Mouse (Mus musculus) forebrain, embryonic 10.5 days (tissue): ENCODE measurements around the gene Sorcs3. TPM values are rescaled to one million over a fixed set of nuclear protein-coding genes. Genes with fewer than 3 reads are reported as not detected.
A peak's percentile ranks its signal among the peaks of the same experiment; 100 is the strongest.

ENCODE experiments used
- DNase-seq: peaks from one replicate; pipeline ENCODE4 v3.0.0-alpha.2; 2017; ENCODE audit warnings: low spot score; ENCODE audit errors: extremely low spot score
- H3K27ac ChIP-seq: fragments of 300-500 bp; sonication (generic); 2 replicates; pipeline ENCODE4 v1.5.1; 2016; ENCODE audit warnings: mild to moderate bottlenecking
- H3K27me3 ChIP-seq: fragments of 300-500 bp; sonication (generic); 2 replicates; pipeline ENCODE4 v1.6.1; 2016; ENCODE audit warnings: mild to moderate bottlenecking; ENCODE audit not compliant: poor library complexity, severe bottlenecking
- H3K36me3 ChIP-seq: fragments of 300-500 bp; sonication (generic); replicated peaks from 2 replicates; pipeline ENCODE4 v1.6.1; 2016; ENCODE audit warnings: mild to moderate bottlenecking, moderate library complexity
- H3K4me1 ChIP-seq: fragments of 300-500 bp; sonication (generic); 2 replicates; pipeline ENCODE4 v1.6.1; 2016
- H3K4me3 ChIP-seq: fragments of 300-500 bp; sonication (generic); 2 replicates; pipeline ENCODE4 v1.5.1; 2016; ENCODE audit warnings: mild to moderate bottlenecking, moderate library complexity
- H3K9me3 ChIP-seq: fragments of 300-500 bp; sonication (generic); 2 replicates; pipeline ENCODE4 v1.6.1; 2016; ENCODE audit warnings: mild to moderate bottlenecking, moderate library complexity
- WGBS: fragments of 180-500 bp; shearing (Covaris S2); methylation state at CpG from one replicate; pipeline ENCODE4 v1.1.7; 2016; 5-methylcytosine and 5-hydroxymethylcytosine counted together
- polyA plus RNA-seq: library from polyadenylated mRNA; unstranded; fragments of >200 nt; fragmentation: Nextera tagmentation; extraction: Ambion mirVana; gene quantifications from 2 replicates; pipeline ENCODE4 v1.2.1, GENCODE M21; 2016

Sorcs3 gene
- polyA plus RNA-seq = 0.32 and 0.71 TPM in 2 replicates

DNA sequence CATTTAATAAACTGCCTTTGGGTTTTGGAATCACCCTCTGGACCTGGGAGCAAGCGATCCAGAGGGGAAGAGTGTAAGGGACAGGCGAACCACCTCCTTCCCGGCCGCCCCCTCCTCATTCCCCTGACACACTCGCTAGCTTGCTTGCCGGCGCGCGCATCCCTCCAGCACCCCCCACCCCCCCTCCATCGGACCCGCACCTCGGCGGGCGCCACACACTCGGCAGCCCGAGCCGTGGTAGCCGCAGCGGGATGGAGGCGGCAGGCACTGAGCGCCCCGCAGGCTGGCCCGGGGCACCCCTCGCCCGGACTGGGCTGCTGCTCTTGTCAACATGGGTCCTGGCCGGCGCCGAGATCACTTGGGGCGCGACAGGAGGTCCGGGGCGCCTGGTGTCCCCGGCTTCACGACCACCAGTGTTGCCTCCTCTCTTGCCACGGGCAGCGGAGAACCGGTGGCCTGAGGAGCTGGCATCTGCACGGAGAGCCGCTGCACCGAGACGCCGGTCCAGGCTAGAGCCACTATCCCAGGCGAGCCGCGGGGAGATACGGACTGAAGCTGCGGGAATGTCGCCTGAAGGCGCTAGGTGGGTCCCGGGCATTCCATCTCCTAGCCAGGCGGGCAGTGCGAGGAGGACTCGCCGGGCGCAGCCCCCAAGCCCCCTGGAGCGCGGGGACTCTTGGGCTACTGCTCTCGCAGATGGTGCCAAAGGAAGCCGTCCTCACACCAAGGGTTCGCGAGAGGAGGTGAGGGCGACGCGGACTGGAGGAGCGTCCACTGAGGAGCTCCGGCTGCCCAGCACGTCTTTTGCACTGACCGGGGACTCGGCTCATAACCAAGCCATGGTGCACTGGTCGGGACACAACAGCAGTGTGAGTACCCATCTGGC, at the start of gene Sorcs3:
Gene Sorcs3 (plus strand): TSS at position 97 of the 886 bp plus-strand sequence.
- Histone ChIP-seq H3K4me3 (peak within 1 kb of the TSS; percentile 73), H3K4me1 (peaks cover 59% of the 10 kb centered on the region), H3K36me3 (no peaks in the 10 kb centered on the region), H3K27ac (peak within 1 kb of the TSS; percentile 74), H3K27me3 (peaks cover 84% of the 10 kb centered on the region), H3K9me3 (peaks cover 7% of the 10 kb centered on the region; the same call in 1 of the 2 replicates)
- DNase-seq = peak; percentile 59
- WGBS = under 1% methylated on average over 70 of the region's 70 CpGs

DNA sequence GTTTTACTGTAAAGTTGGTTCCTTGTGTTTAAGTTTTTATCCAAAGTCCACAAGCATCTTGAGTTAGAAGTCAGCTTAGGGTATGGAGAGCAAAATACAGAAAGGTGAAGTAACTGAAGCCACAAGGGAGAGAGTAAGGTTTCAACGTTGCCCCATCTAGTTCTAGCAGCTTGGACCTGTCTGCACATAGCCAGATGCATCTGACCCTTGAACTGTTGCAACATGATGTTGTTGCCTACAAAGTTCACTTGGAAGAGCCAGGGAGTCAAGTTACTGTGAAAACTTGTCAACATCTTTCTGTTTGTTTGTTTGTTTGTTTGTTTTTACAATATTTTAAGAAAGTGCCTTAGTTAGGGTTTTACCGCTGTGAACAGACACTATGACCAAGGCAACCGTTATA, 40.5 kb upstream of the Sorcs3 start:
- DNase-seq = no peak
- Histone ChIP-seq H3K9me3 (no peaks in the 10 kb centered on the region), H3K4me1 (no peaks in the 10 kb centered on the region), H3K4me3 (no peak overlapping the region), H3K27me3 (no peaks in the 10 kb centered on the region; the same call in 1 of the 2 replicates), H3K27ac (no peak overlapping the region), H3K36me3 (no peaks in the 10 kb centered on the region)
- 92% methylated on average over 3 of the region's 3 CpGs for WGBS

DNA sequence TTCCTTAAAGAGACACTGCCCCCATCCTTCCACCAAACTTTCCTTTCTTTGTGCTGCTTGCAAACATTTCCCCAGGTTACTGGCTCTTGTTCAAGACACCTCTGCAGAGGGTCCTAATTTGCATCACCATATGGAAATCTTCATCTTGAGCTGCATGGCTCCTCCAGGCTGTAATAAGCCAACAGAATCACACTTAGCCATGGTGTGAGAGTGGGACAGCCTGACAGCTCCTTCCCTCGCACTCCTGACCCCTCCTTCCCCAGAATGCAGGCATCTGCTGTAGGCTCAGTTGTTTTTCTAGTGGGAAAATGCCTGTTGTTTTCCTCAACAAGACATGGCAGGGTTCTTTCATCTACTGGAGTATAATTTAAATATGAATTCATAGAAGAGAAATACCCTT, 38.7 kb upstream of the Sorcs3 start:
- H3K27me3 ChIP-seq = no peaks in the 10 kb centered on the region; the same call in 1 of the 2 replicates
- WGBS = 75% methylated on average over 1 of the region's 1 CpGs
- no peaks in the 10 kb centered on the region for H3K36me3 ChIP-seq
- DNase-seq = no peak
- H3K4me3 ChIP-seq = no peak overlapping the region
- H3K4me1 ChIP-seq = peaks cover 9% of the 10 kb centered on the region; the same call in 1 of the 2 replicates
- H3K9me3 ChIP-seq = no peaks in the 10 kb centered on the region
- H3K27ac ChIP-seq = no peak overlapping the region

DNA sequence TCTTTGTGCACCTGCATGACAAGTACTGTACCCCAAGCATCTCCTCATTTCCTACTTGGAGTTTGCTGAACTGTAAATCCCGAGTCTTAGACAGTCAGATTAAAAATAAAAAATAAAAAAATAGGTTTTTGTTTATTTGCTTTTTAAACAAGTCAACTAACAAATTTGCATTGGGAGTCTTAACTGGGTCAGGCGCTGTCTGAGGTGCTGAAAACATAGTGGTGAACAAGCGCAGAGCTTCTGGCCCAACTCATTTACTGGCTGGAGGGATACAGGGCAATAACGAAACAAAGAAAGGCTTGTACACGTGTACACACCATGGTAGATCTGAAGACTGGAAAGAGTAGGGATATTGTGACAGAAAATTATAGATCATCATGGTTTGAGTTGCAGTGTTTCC, 37.5 kb upstream of the Sorcs3 start:
- no peaks in the 10 kb centered on the region for H3K36me3 ChIP-seq
- WGBS = 61% methylated on average over 5 of the region's 5 CpGs
- no peak overlapping the region for H3K27ac ChIP-seq
- no peaks in the 10 kb centered on the region for H3K9me3 ChIP-seq
- H3K4me1 ChIP-seq = peaks cover 9% of the 10 kb centered on the region; the same call in 1 of the 2 replicates
- DNase-seq = no peak
- H3K27me3 ChIP-seq = no peaks in the 10 kb centered on the region; the same call in 1 of the 2 replicates
- no peak overlapping the region for H3K4me3 ChIP-seq

DNA sequence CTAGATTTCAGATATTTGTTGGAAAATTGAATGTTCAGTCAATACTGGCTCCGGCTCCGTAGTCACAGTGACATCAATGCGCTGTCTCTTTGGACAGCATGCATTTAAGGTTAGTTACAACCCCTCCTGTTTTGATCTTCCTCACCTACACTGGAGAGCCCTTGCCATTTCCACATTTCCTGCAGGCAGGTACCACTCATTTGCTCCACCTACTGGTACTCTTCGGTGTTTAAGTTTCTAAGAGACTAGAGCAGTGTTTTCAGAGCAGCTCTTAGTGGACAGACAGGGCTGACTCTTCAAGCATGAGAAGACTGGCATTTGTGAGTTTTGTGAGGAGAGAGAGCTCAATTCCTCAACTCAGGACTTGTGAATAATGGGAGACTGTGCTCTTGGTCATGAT, 31.1 kb upstream of the Sorcs3 start:
- Histone ChIP-seq H3K4me3 (no peak overlapping the region), H3K9me3 (no peaks in the 10 kb centered on the region), H3K36me3 (no peaks in the 10 kb centered on the region), H3K27me3 (no peaks in the 10 kb centered on the region), H3K27ac (no peak overlapping the region), H3K4me1 (peaks cover 9% of the 10 kb centered on the region; the same call in 1 of the 2 replicates)
- WGBS = 67% methylated on average over 4 of the region's 4 CpGs
- no peak for DNase-seq

DNA sequence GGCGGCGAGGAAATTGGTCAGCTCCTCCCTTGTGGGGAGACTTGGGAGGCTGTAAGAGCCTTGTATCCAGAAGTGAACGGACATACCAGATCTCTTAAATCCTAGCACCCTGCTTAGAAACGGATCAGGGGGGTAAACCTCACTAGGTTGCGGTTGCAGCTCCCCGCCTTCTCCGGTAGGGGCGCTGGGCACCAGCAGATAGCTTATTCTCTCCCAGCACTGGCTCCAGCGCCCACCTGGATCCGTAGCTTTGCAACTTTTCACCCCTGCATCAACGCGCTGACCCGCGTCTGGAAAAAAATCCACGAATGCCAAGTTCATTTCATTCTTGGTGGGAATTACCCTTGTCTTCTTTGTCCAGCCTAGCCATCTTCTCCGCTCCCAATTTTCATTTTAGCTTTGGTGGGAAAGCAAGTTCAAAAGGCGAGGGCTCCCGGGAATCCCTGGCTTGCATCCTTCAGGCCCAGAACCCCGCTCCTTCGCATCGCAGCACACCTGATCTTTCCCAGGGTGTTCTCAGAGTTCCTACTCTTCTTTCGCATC, 1.8 kb upstream of the Sorcs3 start:
- Histone ChIP-seq H3K27ac (no peak overlapping the region), H3K4me1 (peaks cover 52% of the 10 kb centered on the region), H3K36me3 (no peaks in the 10 kb centered on the region), H3K9me3 (peaks cover 7% of the 10 kb centered on the region; the same call in 1 of the 2 replicates), H3K4me3 (peak overlapping the region; percentile 73), H3K27me3 (peaks cover 62% of the 10 kb centered on the region)
- 1% methylated on average over 22 of the region's 22 CpGs for WGBS
- peak; percentile 69 for DNase-seq

DNA sequence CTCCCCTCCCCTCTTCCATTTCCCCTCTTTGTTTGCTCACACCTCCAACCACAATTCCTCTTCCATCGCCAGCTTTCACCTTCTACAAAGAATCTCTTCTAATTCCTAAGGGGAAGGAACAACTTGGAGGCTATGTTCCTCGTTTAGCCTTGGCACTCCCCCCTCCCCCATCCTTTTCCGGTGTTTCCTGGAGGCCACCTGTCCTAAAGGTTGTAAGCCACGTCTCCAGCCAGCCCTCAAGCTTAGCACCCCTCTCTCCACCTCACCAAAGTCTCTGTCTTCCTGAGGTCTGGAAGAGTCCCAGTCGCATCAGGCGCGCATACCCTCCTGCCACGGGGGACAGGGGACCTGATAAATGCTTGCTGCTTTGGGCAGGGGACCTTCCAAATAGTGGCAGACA, 1.3 kb upstream of the Sorcs3 start:
- peaks cover 67% of the 10 kb centered on the region for H3K27me3 ChIP-seq
- peak overlapping the region; percentile 73 for H3K4me3 ChIP-seq
- peak; percentile 27 for DNase-seq
- peaks cover 7% of the 10 kb centered on the region; the same call in 1 of the 2 replicates for H3K9me3 ChIP-seq
- WGBS = 0% methylated on average over 8 of the region's 8 CpGs
- H3K4me1 ChIP-seq = peaks cover 55% of the 10 kb centered on the region
- H3K27ac ChIP-seq = no peak overlapping the region
- no peaks in the 10 kb centered on the region for H3K36me3 ChIP-seq

DNA sequence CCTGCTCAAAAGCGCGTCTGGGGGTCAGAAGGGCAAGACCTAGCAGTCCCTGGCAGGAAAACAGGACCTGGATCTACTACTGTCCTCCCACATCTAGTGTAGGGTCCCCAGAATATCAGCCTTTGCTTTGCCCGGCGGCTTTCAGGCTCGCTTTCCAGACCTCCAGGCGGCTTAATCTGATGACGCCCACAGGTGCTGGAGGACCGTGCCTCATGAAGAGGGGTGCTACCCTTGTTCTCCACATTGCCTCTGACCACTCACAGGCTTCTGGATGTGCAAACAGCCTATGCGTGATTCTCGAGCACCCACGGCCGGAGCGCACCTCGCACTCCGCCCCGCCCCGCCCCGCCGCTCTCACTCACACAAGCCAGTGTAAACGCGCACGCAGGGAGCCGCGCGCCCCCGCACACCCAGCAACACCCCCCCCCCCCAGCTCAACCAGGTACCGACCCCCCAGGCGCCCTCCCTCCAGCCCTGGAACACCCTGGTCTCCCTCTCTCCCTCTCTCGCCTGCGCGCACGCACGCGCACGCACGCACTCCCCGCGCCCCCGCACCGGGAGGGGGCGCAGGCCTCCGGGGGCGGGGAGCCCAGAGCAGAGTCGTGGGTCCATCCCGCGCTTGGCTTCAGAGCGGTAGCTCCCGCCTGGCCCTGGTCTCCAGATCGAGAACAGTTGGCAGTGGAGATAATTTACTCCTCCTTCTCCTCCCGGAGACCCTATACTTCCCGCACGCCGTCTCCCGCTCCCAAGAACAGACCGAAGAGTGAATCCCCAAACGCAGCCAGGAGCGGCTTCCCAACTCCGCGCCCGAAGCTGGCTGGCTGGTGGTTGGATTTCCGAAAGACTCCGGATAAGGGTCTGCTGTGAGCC, 698 bp upstream of the Sorcs3 start:
- H3K27ac ChIP-seq = peak overlapping the region; percentile 74; the same call in 1 of the 2 replicates
- peaks cover 59% of the 10 kb centered on the region for H3K4me1 ChIP-seq
- H3K9me3 ChIP-seq = peaks cover 7% of the 10 kb centered on the region; the same call in 1 of the 2 replicates
- H3K36me3 ChIP-seq = no peaks in the 10 kb centered on the region
- peaks cover 73% of the 10 kb centered on the region for H3K27me3 ChIP-seq
- peak; percentile 42 for DNase-seq
- peak overlapping the region; percentile 73 for H3K4me3 ChIP-seq
- WGBS = under 1% methylated on average over 45 of the region's 62 CpGs

DNA sequence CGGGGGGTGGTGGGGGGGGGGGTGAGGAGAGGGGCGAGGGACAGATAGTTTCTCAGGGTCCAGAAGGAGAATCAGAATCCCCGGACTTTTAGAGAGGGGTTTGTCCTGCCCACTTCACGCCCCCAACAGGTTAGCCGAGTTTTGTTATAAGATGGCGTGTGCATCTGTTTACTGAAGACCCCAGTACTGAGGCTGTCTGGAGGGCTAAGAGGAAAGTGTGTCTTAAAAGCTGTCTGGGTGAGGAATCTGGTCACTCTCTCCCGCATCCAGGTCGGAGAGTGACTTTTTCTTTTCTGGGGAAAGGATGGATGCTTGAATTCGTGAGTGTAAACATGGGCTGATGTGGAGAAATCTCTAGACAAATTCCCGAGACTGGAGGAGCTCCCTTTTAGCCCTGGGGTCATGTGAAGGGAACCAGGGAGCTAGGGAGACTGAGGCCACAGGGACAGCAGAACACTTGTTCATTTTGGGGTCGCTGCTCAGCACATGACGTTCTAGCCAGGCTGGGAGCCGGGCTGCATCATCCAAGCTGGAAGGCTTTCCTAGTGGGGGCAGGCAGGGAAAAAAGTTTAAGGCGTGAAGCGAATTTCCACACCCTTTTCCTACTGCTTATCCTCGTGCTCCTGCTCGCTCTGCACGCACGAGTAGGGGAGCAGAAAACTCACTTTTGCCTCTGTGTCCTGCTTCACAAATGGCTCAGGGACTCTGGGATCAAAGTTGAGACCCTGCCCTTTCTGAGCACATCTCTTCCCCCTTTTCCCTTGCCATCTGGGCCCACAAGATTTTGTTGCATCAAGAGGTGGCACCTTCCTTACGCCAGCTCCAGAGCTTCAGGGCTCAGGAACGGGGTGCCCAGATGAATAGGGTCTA, 1.3 kb downstream of the Sorcs3 start:
- peak; percentile 19 for DNase-seq

DNA sequence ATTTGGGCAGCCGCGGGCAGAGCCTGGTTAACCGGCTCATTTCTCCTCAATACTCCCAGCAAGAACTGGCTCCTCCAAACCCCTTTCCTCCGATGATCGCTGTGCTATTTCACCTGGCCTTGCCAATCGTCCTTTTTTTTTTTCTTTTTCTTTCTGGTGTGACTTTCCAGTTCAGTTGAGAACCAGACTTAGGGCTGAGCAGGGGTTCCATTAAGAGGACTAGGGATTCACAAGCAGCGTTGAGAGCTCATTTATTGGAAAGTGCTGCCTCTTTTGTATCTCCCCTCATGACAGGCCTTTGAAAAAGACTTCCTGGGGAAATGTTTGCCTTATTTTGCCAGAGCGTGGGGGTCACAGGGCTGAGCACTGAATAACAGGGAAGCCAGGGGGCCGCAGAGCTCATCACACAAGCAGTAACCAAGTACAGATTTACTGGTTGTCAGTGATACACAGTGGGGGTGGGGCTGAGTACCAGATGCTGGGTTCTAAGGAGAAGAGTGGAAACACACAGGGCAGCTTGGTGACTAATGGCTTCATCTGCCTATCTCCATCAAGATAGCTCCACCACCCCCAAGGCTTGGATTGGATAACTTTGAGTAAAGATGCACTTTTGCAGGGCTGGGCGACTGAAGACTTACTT, 2.0 kb downstream of the Sorcs3 start:
- DNase-seq = peak; percentile 20
- peaks cover 84% of the 10 kb centered on the region for H3K27me3 ChIP-seq
- WGBS = 3% methylated on average over 10 of the region's 10 CpGs
- peaks cover 59% of the 10 kb centered on the region for H3K4me1 ChIP-seq
- peaks cover 7% of the 10 kb centered on the region; the same call in 1 of the 2 replicates for H3K9me3 ChIP-seq
- H3K36me3 ChIP-seq = no peaks in the 10 kb centered on the region
- peak overlapping the region; percentile 73 for H3K4me3 ChIP-seq
- no peak overlapping the region for H3K27ac ChIP-seq

More for the DNA sequence above, 1.3 kb downstream of the Sorcs3 start:
- peak overlapping the region; percentile 69; the same call in 1 of the 2 replicates for H3K27ac ChIP-seq
- H3K4me1 ChIP-seq = peaks cover 59% of the 10 kb centered on the region
- H3K27me3 ChIP-seq = peaks cover 84% of the 10 kb centered on the region
- peak overlapping the region; percentile 73 for H3K4me3 ChIP-seq
- WGBS = 1% methylated on average over 21 of the region's 21 CpGs
- H3K9me3 ChIP-seq = peaks cover 5% of the 10 kb centered on the region; the same call in 1 of the 2 replicates
- no peaks in the 10 kb centered on the region for H3K36me3 ChIP-seq

DNA sequence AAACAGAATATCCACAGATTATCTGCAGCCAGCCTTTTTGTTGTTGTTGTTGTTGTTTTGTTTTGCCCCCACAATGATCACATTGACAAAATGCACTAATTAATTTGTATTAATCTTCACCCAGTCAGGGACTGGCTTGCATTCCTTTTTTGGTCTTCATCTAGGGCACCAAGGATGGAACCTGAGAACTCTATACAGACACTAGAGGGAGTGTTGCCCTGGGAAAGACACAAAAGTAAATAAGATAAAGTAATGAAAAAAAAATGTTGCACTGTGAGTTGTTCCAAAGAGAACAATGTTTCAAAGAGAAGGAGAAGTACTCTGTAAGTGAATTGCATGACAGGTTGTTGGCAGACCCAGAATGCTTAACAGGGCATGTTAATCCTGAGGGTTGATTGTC, 9.6 kb downstream of the Sorcs3 start:
- DNase-seq = no peak
- no peak overlapping the region for H3K27ac ChIP-seq
- H3K9me3 ChIP-seq = peaks cover 7% of the 10 kb centered on the region; the same call in 1 of the 2 replicates
- peaks cover 9% of the 10 kb centered on the region for H3K27me3 ChIP-seq
- H3K4me1 ChIP-seq = no peaks in the 10 kb centered on the region
- no peaks in the 10 kb centered on the region for H3K36me3 ChIP-seq
- no peak overlapping the region for H3K4me3 ChIP-seq
